Mouse (Mus musculus): ENCODE data around the gene Ndufa11. TPM values are rescaled to one million over a fixed set of nuclear protein-coding genes. Genes with fewer than 3 reads are reported as not detected.

Ndufa11 gene
- polyA plus RNA-seq, 1 experiment from 2014 or later = 471 TPM

DNA sequence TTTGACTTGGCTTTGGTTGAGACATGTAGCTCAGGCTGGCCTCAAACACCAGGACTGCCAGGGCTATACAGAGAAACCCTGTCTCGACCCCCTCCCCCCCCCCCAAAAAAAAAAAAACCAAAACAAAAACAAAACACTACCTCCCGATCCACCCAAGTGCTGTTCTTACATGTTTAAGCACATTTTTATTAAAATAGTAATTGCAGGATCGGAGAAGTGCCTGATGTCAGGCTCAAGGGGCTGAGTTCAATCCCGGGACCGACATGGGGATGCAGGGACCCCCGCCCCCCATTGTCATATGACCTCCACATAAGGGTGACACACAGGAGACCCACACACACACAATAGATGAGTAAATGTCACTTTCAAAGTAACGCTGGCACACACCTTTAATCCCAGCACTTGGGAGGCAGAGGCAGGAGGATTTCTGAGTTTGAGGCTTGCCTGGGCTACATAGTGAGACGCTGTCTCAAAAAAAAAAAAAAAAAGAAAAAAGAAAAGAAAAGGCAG lies 46.2 kb downstream of the Ndufa11 start:
- Histone ChIP-seq H3K4me3 (replicated peaks) (peak overlapping the region; percentile 89), H3K36me3 (peaks cover 26% of the 10 kb centered on the region), H3K9ac (0 out of 2 replicates have a peak overlapping the region, but pooled peaks have one; percentile 75), H3K4me2 (peak overlapping the region; percentile 82), H3K4me1 (peaks cover 31% of the 10 kb centered on the region), H3K9me3 (replicated peaks) (no peaks in the 10 kb centered on the region), H3K27me3 (peaks cover 6% of the 10 kb centered on the region; the same call in 1 of the 2 replicates), H3K27ac (peak overlapping the region; percentile 99)
- 77% methylated on average over 8 of the region's 8 CpGs for WGBS
- ATAC-seq (replicated peaks; ENCODE audit: low FRiP score) = no peak

DNA sequence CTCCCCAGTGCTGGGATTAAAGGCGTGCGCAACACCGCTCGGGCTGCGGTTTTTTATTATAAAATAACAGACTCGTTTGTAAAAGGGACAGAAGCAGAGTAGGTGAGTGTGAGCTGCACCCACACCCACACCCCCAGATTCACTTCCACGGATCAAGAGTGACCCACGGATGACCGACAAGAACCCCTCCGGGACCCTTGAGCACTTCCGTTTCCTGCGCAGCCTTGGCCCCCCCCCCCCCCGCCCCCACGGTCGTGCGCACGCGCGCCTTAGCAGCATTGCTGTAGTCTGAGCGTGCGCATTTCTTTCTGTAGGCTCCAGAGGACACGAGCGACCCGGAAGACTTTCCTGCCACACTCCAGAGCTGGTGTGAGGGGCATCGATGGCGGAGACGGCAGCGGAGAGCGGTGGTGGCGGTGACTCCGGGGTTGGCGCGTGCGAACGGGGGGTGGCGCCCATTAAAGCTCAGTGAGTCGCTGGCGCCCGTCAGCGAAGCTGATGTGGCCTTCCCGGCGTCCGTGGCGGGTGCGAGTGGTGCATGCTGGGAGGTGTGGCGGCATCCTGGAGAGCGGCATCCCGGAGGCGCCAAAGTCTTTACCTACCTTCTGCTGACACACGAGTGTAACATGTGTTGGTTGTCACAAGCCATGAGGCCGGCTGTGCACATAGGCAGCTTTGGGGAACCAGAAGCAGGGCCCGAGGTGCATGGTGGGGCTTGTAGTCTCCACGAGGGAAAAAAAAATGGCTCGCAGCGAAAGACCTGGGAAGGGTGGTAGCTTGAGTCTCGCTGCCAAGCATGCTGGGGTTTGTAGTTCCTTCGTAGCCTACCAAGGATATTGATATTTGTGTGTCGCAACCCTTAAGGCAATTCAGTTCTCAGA lies 47.1 kb downstream of the Ndufa11 start, which contains the start of gene Dus3l:
Dus3l (plus strand) TSS at position 284 of the 881 bp plus-strand sequence.
- Histone ChIP-seq H3K9me3 (replicated peaks) (no peaks in the 10 kb centered on the region), H3K9ac (peak within 1 kb of the TSS; percentile 75), H3K27ac (peak within 1 kb of the TSS; percentile 99), H3K36me3 (peaks cover 36% of the 10 kb centered on the region), H3K4me1 (peaks cover 31% of the 10 kb centered on the region), H3K4me2 (peak within 1 kb of the TSS; percentile 82), H3K4me3 (replicated peaks) (peak within 1 kb of the TSS; percentile 89), H3K27me3 (peaks cover 6% of the 10 kb centered on the region; the same call in 1 of the 2 replicates)
- WGBS = 1% methylated on average over 58 of the region's 58 CpGs
- ATAC-seq (replicated peaks; ENCODE audit: low FRiP score) = peak; percentile 80

DNA sequence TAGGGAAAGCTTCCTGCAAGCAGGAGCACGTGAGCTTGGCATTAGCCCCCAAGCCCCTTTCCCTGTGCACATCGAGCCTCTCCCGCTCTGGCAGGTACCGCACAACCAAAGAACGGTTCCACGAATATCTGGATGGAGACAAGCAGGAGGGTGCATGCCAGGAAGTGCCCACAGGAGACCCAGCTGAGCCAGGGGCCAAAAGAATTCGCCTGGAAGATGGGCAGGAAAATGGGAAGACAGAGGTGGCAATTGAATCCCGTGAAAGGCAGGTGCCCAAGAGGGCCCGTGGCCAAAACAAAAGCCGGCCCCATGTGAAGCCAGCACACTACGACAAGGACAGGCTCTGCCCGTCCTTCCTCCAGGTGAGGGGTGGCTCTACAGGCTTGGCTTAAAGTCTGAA lies 47.9 kb downstream of the Ndufa11 start:
- ATAC-seq (replicated peaks; ENCODE audit: low FRiP score) = no peak
- Histone ChIP-seq H3K4me1 (peaks cover 31% of the 10 kb centered on the region), H3K27me3 (peaks cover 2% of the 10 kb centered on the region; the same call in 1 of the 2 replicates), H3K36me3 (peaks cover 43% of the 10 kb centered on the region), H3K4me2 (peak overlapping the region; percentile 82), H3K9me3 (replicated peaks) (no peaks in the 10 kb centered on the region), H3K4me3 (replicated peaks) (peak overlapping the region; percentile 89), H3K27ac (peak overlapping the region; percentile 99), H3K9ac (peak overlapping the region; percentile 75)
- WGBS = 50% methylated on average over 12 of the region's 12 CpGs

GRCm38 (mm10) chr17:56766631-56767405 lies 49.3 kb downstream of the Ndufa11 start:
- Histone ChIP-seq H3K9me3 (replicated peaks) (no peaks in the 10 kb centered on the region), H3K4me3 (replicated peaks) (no peak overlapping the region), H3K27me3 (no peaks in the 10 kb centered on the region), H3K9ac (no peak overlapping the region), H3K36me3 (peaks cover 52% of the 10 kb centered on the region), H3K4me2 (no peak overlapping the region), H3K4me1 (peaks cover 27% of the 10 kb centered on the region), H3K27ac (no peak overlapping the region)
- ATAC-seq (replicated peaks; ENCODE audit: low FRiP score) = no peak
- WGBS = 95% methylated on average over 27 of the region's 27 CpGs

- Histone ChIP-seq H3K9me3 (replicated peaks) (no peaks in the 10 kb centered on the region), H3K4me1 (peaks cover 19% of the 10 kb centered on the region), H3K27ac (no peak overlapping the region), H3K4me3 (replicated peaks) (no peak overlapping the region), H3K4me2 (no peak overlapping the region), H3K27me3 (no peaks in the 10 kb centered on the region), H3K36me3 (peaks cover 52% of the 10 kb centered on the region), H3K9ac (no peak overlapping the region)
- WGBS = 91% methylated on average over 29 of the region's 29 CpGs
- no peak for ATAC-seq (replicated peaks; ENCODE audit: low FRiP score)
Observed at GRCm38 (mm10) chr17:56767531-56768135, 50.1 kb downstream of the Ndufa11 start.

GRCm38 (mm10) chr17:56768941-56769340 lies 51.4 kb downstream of the Ndufa11 start:
- WGBS = 94% methylated on average over 11 of the region's 11 CpGs
- Histone ChIP-seq H3K27ac (no peak overlapping the region), H3K9ac (no peak overlapping the region), H3K4me2 (no peak overlapping the region), H3K36me3 (peaks cover 52% of the 10 kb centered on the region), H3K4me3 (replicated peaks) (no peak overlapping the region), H3K4me1 (peaks cover 10% of the 10 kb centered on the region), H3K27me3 (no peaks in the 10 kb centered on the region), H3K9me3 (replicated peaks) (no peaks in the 10 kb centered on the region)
- no peak for ATAC-seq (replicated peaks; ENCODE audit: low FRiP score)

- Histone ChIP-seq H3K36me3 (peaks cover 52% of the 10 kb centered on the region), H3K4me3 (replicated peaks) (no peak within 1 kb of the TSS), H3K9ac (no peak within 1 kb of the TSS), H3K4me2 (no peak within 1 kb of the TSS), H3K9me3 (replicated peaks) (no peaks in the 10 kb centered on the region), H3K4me1 (peaks cover 7% of the 10 kb centered on the region), H3K27me3 (no peaks in the 10 kb centered on the region), H3K27ac (no peak within 1 kb of the TSS)
- no peak for ATAC-seq (replicated peaks; ENCODE audit: low FRiP score)
- WGBS = 91% methylated on average over 5 of the region's 5 CpGs
Observed at GRCm38 (mm10) chr17:56769950-56770349, 52.4 kb downstream of the Ndufa11 start, which contains the start of gene Prr22. Prr22 (plus strand) TSS chr17:56770250.

Other genes with a start within 250 kb of the Ndufa11 start
- gene Ptprs, start 241.3 kb upstream of the Ndufa11 start, polyA plus RNA-seq (2015; fragmentation: Nextera tagmentation; extraction: Ambion mirVana) = 81.5 and 95.6 TPM in 2 replicates
- not detected in 2 replicates for gene Znrf4, start 205.3 kb upstream of the Ndufa11 start, polyA plus RNA-seq (2015; fragmentation: Nextera tagmentation; extraction: Ambion mirVana)
- gene Gm20219, start 163.4 kb upstream of the Ndufa11 start, polyA plus RNA-seq (2015; fragmentation: Nextera tagmentation; extraction: Ambion mirVana) = 1.2 and 1.4 TPM in 2 replicates
- 89.5 and 92.4 TPM in 2 replicates for gene Safb2, start 133.2 kb upstream of the Ndufa11 start, polyA plus RNA-seq (2015; fragmentation: Nextera tagmentation; extraction: Ambion mirVana)
- 109 and 125 TPM in 2 replicates for gene Safb, start 132.9 kb upstream of the Ndufa11 start, polyA plus RNA-seq (2015; fragmentation: Nextera tagmentation; extraction: Ambion mirVana)
- 239 and 249 TPM in 2 replicates for gene 2410015M20Rik, start 108.0 kb upstream of the Ndufa11 start, polyA plus RNA-seq (2015; fragmentation: Nextera tagmentation; extraction: Ambion mirVana)
- 1,888 and 2,013 TPM in 2 replicates for gene Rpl36, start 104.4 kb upstream of the Ndufa11 start, polyA plus RNA-seq (2015; fragmentation: Nextera tagmentation; extraction: Ambion mirVana)
- 59.7 and 63.8 TPM in 2 replicates for gene Lonp1, start 90.9 kb upstream of the Ndufa11 start, polyA plus RNA-seq (2015; fragmentation: Nextera tagmentation; extraction: Ambion mirVana)
- gene Catsperd, start 89.6 kb upstream of the Ndufa11 start, polyA plus RNA-seq (2015; fragmentation: Nextera tagmentation; extraction: Ambion mirVana) = 0.59 and 0.93 TPM in 2 replicates
- gene Ranbp3, start 44.5 kb upstream of the Ndufa11 start, polyA plus RNA-seq (2015; fragmentation: Nextera tagmentation; extraction: Ambion mirVana) = 87.9 and 99.2 TPM in 2 replicates
- 15.6 and 19.5 TPM in 2 replicates for gene Vmac, start 255 bp downstream of the Ndufa11 start, polyA plus RNA-seq (2015; fragmentation: Nextera tagmentation; extraction: Ambion mirVana)
- gene Nrtn, start 39.8 kb downstream of the Ndufa11 start, polyA plus RNA-seq (2015; fragmentation: Nextera tagmentation; extraction: Ambion mirVana) = 6.5 and 7.1 TPM in 2 replicates
- 46.5 and 54.6 TPM in 2 replicates for gene Dus3l, start 47.0 kb downstream of the Ndufa11 start, polyA plus RNA-seq (2015; fragmentation: Nextera tagmentation; extraction: Ambion mirVana)
- gene Prr22, start 52.5 kb downstream of the Ndufa11 start, polyA plus RNA-seq (2015; fragmentation: Nextera tagmentation; extraction: Ambion mirVana) = 1.7 and 1.8 TPM in 2 replicates
- gene Rfx2, start 113.2 kb downstream of the Ndufa11 start, polyA plus RNA-seq (2015; fragmentation: Nextera tagmentation; extraction: Ambion mirVana) = 3.7 and 4.1 TPM in 2 replicates
- not detected in 2 replicates for gene Acsbg2, start 156.7 kb downstream of the Ndufa11 start, polyA plus RNA-seq (2015; fragmentation: Nextera tagmentation; extraction: Ambion mirVana)
- 0.27 and 0.30 TPM in 2 replicates for gene 1700061G19Rik, start 157.7 kb downstream of the Ndufa11 start, polyA plus RNA-seq (2015; fragmentation: Nextera tagmentation; extraction: Ambion mirVana)
- gene Mllt1, start 217.6 kb downstream of the Ndufa11 start, polyA plus RNA-seq (2015; fragmentation: Nextera tagmentation; extraction: Ambion mirVana) = 54.6 and 57.8 TPM in 2 replicates